Mouse (Mus musculus): ENCODE measurements at regions not wholly inside any gene's neighbourhood (a gene's known extent, or its start where the extent isn't known, plus 50 kb on each side); places are given as distances from the start of the nearest gene placed in this dataset.

- no peak for DNase-seq (ENCODE audit: low read depth, low spot score)
These were observed 113.0 kb upstream of the A530016L24Rik start for GRCm38 (mm10) chr12:112376236-112376635.

GRCm38 (mm10) chr12:112376701-112377100 lies 112.5 kb upstream of the A530016L24Rik start:
- no peak for DNase-seq (ENCODE audit: low read depth, low spot score)

GRCm38 (mm10) chr12:112378482-112379243 lies 110.6 kb upstream of the A530016L24Rik start:
- DNase-seq (ENCODE audit: low read depth, low spot score), result no peak

- DNase-seq (ENCODE audit: low read depth, low spot score), result peak; percentile 2
These were observed 101.4 kb upstream of the A530016L24Rik start for GRCm38 (mm10) chr12:112387836-112388235.

GRCm38 (mm10) chr12:112395909-112396308 lies 93.3 kb upstream of the A530016L24Rik start:
- DNase-seq (ENCODE audit: low read depth, low spot score), result no peak

GRCm38 (mm10) chr12:112403688-112404240 lies 85.5 kb upstream of the A530016L24Rik start:
- DNase-seq (ENCODE audit: low read depth, low spot score), result no peak

- no peak for DNase-seq (ENCODE audit: low read depth, low spot score)
These were observed 84.9 kb upstream of the A530016L24Rik start for GRCm38 (mm10) chr12:112404338-112404737.

- DNase-seq (ENCODE audit: low read depth, low spot score), result no peak
These were observed 83.5 kb upstream of the A530016L24Rik start for GRCm38 (mm10) chr12:112405781-112406213.

- DNase-seq (ENCODE audit: low read depth, low spot score), result no peak
These were observed 77.5 kb upstream of the A530016L24Rik start for GRCm38 (mm10) chr12:112411612-112412350.

- no peak for DNase-seq (ENCODE audit: low read depth, low spot score)
These were observed 76.9 kb upstream of the A530016L24Rik start for GRCm38 (mm10) chr12:112412351-112412697.

- no peak for DNase-seq (ENCODE audit: low read depth, low spot score)
These were observed 73.2 kb upstream of the A530016L24Rik start for GRCm38 (mm10) chr12:112415926-112416473.

GRCm38 (mm10) chr12:112416537-112416936 lies 72.7 kb upstream of the A530016L24Rik start:
- DNase-seq (ENCODE audit: low read depth, low spot score), result no peak

- no peak for DNase-seq (ENCODE audit: low read depth, low spot score)
These were observed 70.6 kb upstream of the A530016L24Rik start for GRCm38 (mm10) chr12:112418636-112419035.

- no peak for DNase-seq (ENCODE audit: low read depth, low spot score)
These were observed 67.1 kb upstream of the A530016L24Rik start for GRCm38 (mm10) chr12:112422177-112422576.

GRCm38 (mm10) chr12:112424150-112424549 lies 65.1 kb upstream of the A530016L24Rik start:
- DNase-seq (ENCODE audit: low read depth, low spot score), result no peak

GRCm38 (mm10) chr12:112426681-112427080 lies 62.6 kb upstream of the A530016L24Rik start:
- DNase-seq (ENCODE audit: low read depth, low spot score), result peak; percentile 43

GRCm38 (mm10) chr12:112430104-112430846 lies 59.0 kb upstream of the A530016L24Rik start:
- no peak for DNase-seq (ENCODE audit: low read depth, low spot score)

- DNase-seq (ENCODE audit: low read depth, low spot score), result no peak
These were observed 55.9 kb upstream of the A530016L24Rik start for GRCm38 (mm10) chr12:112433315-112433714.

GRCm38 (mm10) chr12:112434673-112435294 lies 54.5 kb upstream of the A530016L24Rik start:
- DNase-seq (ENCODE audit: low read depth, low spot score), result no peak

GRCm38 (mm10) chr12:112435295-112436110 lies 53.7 kb upstream of the A530016L24Rik start:
- no peak for DNase-seq (ENCODE audit: low read depth, low spot score)

Measured in 3T3-L1 (cell line).